Mouse (Mus musculus) gastrocnemius, adult 2 months (tissue): ENCODE measurements around the gene Sf3b4. TPM values are rescaled to one million over a fixed set of nuclear protein-coding genes. Genes with fewer than 3 reads are reported as not detected.

Experiments
- DNase-seq: peaks from one replicate; pipeline ENCODE4 v3.0.0; 2022
- H3K27ac ChIP-seq: fragments of 200-600 bp; 2 replicates; pipeline ENCODE4 v1.8.1; 2022; ENCODE audit warnings: mild to moderate bottlenecking
- H3K4me3 ChIP-seq: fragments of 200-600 bp; 2 replicates; pipeline ENCODE4 v1.8.1; 2022; ENCODE audit warnings: mild to moderate bottlenecking, moderate library complexity
- CTCF ChIP-seq: fragments of 200-600 bp; IDR thresholded peaks from 2 replicates; pipeline ENCODE4 v1.8.1; 2022; ENCODE audit warnings: antibody characterized with exemption, mild to moderate bottlenecking, moderate library complexity
- intact Hi-C: fragments of 180-260 bp; cut with DNase I; formaldehyde crosslinking; loops from one replicate; pipeline ENCODE4 v1.15.1; 2025
- long read RNA-seq, 2 experiments: library from polyadenylated mRNA; stranded (forward); transcript quantifications; one replicate each; pipeline ENCODE4 v2.0.0; 2021
- total RNA-seq, 2 experiments: library from RNA; stranded (reverse); gene quantifications; 2 replicates each; pipeline ENCODE4 v1.2.3; 2021

The Sf3b4 gene
- 10 to 100 TPM; 11.0 to 11.7 TPM for total RNA-seq
- long read RNA-seq, experiment 1, transcript Sf3b4-201 (6 exons, 1,915 nt) = major isoform, 21 of 21 reads
- long read RNA-seq, experiment 1, partial matches to known transcripts = 0 of 21 reads
- long read RNA-seq, experiment 1, other reads (novel, unspliced or antisense) = 0 of 21 reads
- long read RNA-seq, experiment 2, transcript Sf3b4-201 (6 exons, 1,915 nt) = major isoform, 15 of 16 reads
- long read RNA-seq, experiment 2, partial matches to known transcripts = 1 of 16 reads
- long read RNA-seq, experiment 2, other reads (novel, unspliced or antisense) = 0 of 16 reads

DNA sequence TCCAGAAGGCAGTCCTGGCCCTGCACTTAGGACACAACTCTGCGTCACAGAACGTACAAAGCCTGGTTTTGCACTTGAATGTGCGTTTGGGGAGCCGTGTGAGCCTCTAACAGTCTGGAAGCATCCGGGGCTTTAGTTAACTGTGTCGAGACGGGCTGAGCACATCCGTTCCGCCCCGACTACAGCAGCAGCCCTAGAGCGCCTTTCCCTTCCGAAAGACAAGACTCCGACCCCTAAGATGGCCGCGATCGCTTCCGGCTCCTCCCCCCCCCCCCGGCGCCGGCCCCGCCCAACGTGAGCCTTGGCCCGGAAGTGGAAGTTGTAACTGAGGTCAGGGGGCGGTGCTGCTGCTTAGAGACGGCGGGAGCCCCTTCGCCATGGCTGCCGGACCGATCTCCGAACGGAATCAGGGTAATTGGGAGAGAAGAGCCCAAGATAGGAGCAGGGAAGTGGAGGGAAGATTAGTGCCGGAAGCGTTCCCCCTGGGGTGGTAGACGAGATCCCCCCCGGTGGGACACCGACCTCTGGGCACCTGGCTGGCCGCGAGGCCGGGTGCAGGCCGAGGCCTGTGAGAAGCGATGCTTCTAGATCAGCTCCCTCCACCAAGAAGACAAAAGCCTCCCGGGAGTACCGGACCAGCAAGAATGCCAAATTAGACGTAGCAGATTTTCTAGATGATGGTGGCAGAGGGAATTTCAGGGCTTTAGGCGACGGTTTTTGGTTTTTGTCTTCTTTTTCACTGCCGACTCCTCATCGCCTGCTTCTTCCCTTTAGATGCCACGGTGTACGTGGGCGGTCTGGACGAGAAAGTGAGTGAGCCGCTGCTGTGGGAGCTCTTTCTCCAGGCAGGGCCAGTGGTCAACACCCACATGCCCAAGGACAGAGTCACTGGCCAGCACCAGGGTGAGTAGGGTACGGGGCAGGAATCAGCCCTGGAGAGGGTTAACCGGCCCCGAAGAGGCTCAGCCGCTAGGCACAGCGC lies at the start of gene Sf3b4:
Sf3b4 (plus strand) TSS at position 136 of the 982 bp plus-strand sequence.
- peak within 1 kb of the TSS; percentile 100 for H3K27ac ChIP-seq
- H3K4me3 ChIP-seq = peak within 1 kb of the TSS; percentile 99
- intact Hi-C loops = loop anchor here (5.0 kb wide), 1 partner anchor 45 kb away; the partner anchor contains the start of genes Bola1 and Hist2h2ab
- TF ChIP-seq CTCF = no peak
- peak; percentile 90 for DNase-seq

DNA sequence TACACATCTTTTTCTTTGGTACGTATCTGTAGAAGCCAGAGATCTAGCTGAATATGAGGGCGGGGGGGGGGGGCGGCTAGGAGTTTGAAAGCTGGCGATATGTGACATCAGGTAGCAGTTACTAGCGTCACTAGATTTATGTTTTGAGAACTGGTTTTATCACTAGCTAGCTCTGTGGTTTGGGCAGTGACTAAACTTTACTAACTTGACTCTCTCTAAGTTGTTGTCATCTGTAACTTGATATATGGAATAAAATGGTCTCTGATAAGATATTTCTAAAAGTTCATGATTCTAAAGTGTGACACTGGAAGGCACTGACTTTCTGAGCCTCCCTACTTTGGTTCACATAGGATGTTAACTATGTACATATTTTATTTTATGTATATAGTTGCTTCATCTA lies 47.9 kb upstream of the Sf3b4 start:
- Histone ChIP-seq H3K4me3 (no peak overlapping the region), H3K27ac (peak overlapping the region; percentile 52)
- intact Hi-C loops = no loop called here
- TF ChIP-seq CTCF = no peak
- DNase-seq = no peak

DNA sequence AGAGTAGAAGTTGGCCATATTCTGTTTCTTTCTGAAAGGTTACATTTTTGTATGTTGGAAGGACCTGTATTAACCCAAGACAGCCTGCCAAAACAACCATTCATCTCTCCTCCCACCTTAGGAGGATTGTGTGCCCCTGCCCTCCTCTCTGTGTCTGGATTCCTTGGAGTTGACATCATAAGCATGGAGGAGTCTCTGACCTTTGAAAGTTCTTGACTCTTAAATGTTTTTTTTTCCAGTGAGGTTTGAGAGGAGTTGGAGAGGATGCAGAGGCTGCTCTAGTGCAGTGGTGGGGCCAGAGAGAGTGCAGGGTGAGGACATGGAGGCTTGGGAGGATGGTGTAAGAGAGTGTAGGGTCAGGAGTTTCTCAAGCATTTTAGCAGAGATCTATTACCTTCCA lies 44.0 kb upstream of the Sf3b4 start:
- no peak overlapping the region for H3K4me3 ChIP-seq
- peak overlapping the region; percentile 60 for H3K27ac ChIP-seq
- TF ChIP-seq CTCF = no peak
- DNase-seq = no peak
- intact Hi-C loops = no loop called here

DNA sequence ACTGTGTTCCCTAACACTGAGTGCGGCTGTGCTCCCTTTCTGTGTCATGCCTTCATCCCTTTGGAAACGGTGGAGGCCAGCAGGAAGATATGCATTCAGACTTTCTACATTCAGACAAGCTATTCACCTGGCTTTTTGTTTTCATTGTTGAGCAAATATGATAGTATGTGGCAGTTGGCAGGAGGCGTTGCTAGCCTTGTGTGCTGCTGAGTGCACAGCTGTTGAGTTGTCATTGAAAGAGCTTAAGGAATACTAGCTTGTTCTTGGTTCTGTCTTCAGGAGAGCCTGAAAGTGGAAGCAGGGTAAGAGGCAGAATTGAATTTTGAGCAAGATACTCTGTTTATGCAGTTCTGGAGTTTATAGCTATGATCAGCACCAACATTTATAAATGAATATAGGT lies 39.7 kb upstream of the Sf3b4 start:
- DNase-seq = no peak

GRCm38 (mm10) chr3:96133327-96133905 lies 38.7 kb upstream of the Sf3b4 start:
- H3K27ac ChIP-seq = peak overlapping the region; percentile 77
- intact Hi-C loops = no loop called here
- TF ChIP-seq CTCF = no peak
- DNase-seq = no peak
- peak overlapping the region; percentile 32; the same call in 1 of the 2 replicates for H3K4me3 ChIP-seq

More for the DNA sequence above, 39.7 kb upstream of the Sf3b4 start:
- Histone ChIP-seq H3K4me3 (no peak overlapping the region), H3K27ac (peak overlapping the region; percentile 77)
- no peak for TF ChIP-seq CTCF
- intact Hi-C loops = no loop called here

GRCm38 (mm10) chr3:96135011-96135410 lies 37.1 kb upstream of the Sf3b4 start:
- DNase-seq = no peak
- intact Hi-C loops = loop anchor here (5.0 kb wide), 1 partner anchor 33 kb away; the partner anchor contains the start of gene Otud7b
- peak overlapping the region; percentile 77 for H3K27ac ChIP-seq
- H3K4me3 ChIP-seq = no peak overlapping the region
- TF ChIP-seq CTCF = no peak

DNA sequence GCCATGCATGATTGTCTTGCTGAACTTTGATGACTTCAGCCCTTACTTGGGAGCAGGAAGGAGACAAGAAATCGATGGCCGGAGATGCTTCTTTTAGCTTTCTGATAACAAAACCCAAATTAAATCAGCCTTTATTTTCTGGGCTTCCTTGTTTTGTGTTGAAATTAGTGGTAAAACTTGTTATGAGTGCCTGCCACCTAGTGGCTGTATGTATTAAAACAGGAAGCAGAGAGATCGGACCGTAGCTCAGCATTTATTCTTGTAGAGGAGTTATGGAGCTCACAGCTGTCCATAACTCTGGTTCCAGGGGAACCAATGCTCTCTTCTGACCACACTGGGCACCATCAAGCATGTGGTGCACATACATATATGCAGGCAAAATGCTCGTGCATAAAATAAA lies 24.2 kb upstream of the Sf3b4 start:
- Histone ChIP-seq H3K27ac (peak overlapping the region; percentile 32), H3K4me3 (no peak overlapping the region)
- peak; percentile 84 for TF ChIP-seq CTCF
- no peak for DNase-seq
- intact Hi-C loops = loop anchor here (2.0 to 5.0 kb wide), 4 partner anchors 57 to 181 kb away; no protein-coding TSS in a partner anchor

DNA sequence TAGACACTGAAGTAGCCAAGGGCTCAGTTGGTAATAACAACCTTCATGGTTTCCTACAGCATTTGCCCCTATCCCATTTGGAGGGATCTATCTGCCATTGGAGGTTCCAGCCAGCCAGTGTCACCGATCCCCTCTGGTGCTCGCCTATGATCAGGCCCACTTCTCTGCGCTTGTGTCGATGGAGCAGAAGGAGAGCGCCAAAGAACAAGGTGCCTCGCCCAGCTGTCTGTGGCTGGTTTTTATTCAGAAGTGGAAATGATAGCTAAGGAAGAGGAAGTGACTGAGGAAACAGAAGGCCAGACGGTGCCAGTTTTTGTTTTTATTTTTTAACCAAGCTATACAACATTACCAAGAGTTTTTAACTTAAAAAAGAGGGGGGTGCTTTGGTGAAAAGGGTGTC lies 20.3 kb upstream of the Sf3b4 start:
- intact Hi-C loops = no loop called here
- no peak for TF ChIP-seq CTCF
- no peak for DNase-seq
- H3K4me3 ChIP-seq = no peak overlapping the region
- no peak overlapping the region for H3K27ac ChIP-seq

DNA sequence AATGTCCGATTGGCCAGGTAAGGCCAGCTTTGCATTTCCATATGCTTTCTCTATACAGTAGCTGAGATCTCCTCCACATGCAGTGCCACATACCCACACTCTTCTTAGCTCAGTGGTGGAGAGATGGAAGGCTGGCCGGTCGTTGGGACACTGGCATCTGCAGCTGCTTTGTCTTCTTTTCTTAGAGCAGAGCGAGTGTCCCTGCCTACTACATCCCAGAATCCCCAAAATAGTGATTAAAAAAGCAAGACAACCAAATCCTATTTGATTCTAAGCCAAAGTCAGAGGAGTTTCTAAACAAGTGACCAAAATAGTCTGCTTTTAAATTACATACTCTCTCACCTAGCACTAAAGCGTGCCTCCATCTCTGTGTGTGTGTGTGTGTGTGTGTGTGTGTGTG lies 19.5 kb upstream of the Sf3b4 start:
- intact Hi-C loops = no loop called here
- TF ChIP-seq CTCF = no peak
- H3K27ac ChIP-seq = no peak overlapping the region
- H3K4me3 ChIP-seq = no peak overlapping the region
- DNase-seq = no peak

DNA sequence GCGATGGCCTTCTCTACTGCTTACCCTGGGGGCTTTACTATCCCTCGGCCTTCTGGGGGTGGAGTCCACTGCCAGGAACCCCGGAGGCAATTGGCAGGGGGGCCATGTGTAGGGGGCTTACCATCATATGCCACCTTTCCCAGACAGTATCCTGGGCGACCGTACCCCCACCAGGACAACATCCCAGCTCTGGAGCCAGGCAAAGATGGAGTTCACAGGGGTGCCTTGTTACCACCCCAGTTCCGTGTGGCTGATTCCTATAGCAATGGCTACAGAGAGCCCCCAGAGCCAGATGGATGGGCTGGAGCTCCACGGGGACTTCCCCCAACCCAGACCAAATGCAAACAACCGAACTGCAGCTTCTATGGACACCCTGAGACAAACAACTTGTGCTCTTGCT lies 16.6 kb upstream of the Sf3b4 start:
- Histone ChIP-seq H3K4me3 (no peak overlapping the region), H3K27ac (no peak overlapping the region)
- no peak for DNase-seq
- intact Hi-C loops = no loop called here
- no peak for TF ChIP-seq CTCF

- no peak for TF ChIP-seq CTCF
- intact Hi-C loops = no loop called here
- DNase-seq = no peak
- Histone ChIP-seq H3K27ac (peak overlapping the region; percentile 88), H3K4me3 (peak overlapping the region; percentile 77)
Observed at GRCm38 (mm10) chr3:96159820-96160219, 12.3 kb upstream of the Sf3b4 start.

DNA sequence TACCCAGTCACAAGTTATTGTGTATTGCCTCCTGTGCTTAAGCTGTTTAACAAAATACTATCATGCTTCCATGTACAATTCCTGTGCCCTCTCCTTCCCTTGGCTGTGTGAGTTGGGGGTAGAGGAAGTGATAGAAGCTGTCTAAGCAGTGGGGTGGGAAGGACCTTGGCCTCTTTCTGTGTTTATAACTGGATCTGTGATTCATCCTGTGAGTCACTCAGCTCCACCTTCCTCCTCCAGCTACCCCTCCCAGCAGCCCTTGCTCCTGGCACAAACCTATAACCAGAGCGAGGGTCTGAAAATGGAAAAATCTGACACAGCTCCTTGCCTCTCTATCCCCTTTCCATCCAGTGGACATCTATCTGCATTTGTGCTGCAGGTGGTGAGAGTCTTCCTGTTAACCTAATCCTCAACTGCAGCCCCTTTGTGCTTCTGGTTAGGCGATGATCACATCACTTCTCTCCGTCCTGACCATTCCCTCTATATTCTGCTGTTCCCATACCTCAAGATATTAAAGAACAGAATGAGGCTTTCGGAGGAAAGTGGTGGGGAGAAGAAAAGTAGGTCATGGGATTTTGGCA lies 11.8 kb upstream of the Sf3b4 start:
- intact Hi-C loops = no loop called here
- Histone ChIP-seq H3K27ac (peak overlapping the region; percentile 88), H3K4me3 (peak overlapping the region; percentile 77)
- DNase-seq = peak; percentile 75
- no peak for TF ChIP-seq CTCF
